Mouse (Mus musculus) monocyte, adult 5-6 weeks (primary cell): Measurements from ENCODE around the gene Gipr. TPM values are rescaled to one million over a fixed set of nuclear protein-coding genes. Genes with fewer than 3 reads are reported as not detected.
A peak's percentile ranks its signal among the peaks of the same experiment; 100 is the strongest.
"Not testable (repeated sequence)": the region's sequence is repeated elsewhere in the genome, so short reads cannot be mapped to it uniquely, and the experiment has no call there.

Source experiments
- ATAC-seq: fragments of 153-309, 156-312 bp; replicated peaks from 2 replicates; pipeline ENCODE4 v1.8.0; 2017; ENCODE audit warnings: mild to moderate bottlenecking; ENCODE audit not compliant: low TSS enrichment, insufficient number of reproducible peaks, severe bottlenecking, poor library complexity, low FRiP score
- total RNA-seq: library from RNA; stranded (forward); fragments of 200-1000, 200-491, 200-594 nt; gene quantifications from 3 replicates; pipeline ENCODE4 v1.2.3, GENCODE M21; 2017

Gene Gipr
- total RNA-seq, 1 experiment from 2014 or later: not detected

DNA sequence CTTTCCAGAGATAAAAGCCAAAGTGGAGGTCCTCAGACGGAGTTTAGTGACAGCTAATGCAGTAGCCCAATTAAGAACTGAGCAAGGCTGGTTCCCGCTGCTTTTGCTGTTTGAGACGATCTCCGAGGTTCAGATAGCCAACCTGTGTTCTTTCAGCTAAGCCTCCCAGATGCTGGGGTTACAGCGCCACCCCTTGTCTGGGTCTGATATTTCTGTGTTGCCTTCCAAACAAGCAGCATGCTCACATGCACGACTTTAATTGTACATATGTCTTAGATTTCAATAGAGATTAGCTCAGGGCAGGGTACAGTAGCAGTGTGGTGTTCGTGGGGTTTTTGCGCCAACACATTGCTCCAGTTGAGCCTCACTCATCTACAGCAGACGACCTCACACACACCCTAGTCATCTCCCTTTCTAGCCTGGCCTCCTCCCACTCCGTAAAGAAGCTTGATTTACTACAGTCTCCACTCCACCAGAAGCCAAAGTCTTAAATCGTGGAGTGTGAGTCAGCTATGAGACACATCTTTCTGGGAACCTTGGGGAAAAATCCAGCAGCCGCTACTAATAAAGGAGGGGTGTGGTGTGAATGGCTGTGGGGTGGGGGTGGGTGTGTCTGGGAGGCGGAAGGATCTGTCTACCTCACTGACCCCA, 10.0 kb downstream of the Gipr start:
- ATAC-seq: no peak

DNA sequence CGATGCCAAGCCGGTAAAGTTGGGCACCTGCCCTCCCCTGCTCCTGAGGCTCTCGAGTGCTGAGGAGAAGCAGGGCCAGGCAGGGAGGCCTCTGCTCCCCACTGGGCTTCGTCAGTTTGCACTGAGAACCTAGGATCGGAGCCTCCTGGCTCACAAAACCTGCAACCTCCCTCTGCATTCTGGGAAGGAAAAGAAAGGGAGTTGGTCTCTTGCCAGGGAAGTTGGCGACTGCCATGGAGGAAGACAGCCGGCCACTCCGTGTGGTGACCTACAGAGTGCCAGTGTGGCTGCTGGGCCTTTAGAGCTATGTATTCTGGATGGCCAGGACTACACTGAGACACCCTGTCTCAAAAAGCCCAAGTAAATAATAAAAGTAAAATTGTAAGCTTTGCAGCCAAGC, 11.1 kb downstream of the Gipr start:
- ATAC-seq: no peak

DNA sequence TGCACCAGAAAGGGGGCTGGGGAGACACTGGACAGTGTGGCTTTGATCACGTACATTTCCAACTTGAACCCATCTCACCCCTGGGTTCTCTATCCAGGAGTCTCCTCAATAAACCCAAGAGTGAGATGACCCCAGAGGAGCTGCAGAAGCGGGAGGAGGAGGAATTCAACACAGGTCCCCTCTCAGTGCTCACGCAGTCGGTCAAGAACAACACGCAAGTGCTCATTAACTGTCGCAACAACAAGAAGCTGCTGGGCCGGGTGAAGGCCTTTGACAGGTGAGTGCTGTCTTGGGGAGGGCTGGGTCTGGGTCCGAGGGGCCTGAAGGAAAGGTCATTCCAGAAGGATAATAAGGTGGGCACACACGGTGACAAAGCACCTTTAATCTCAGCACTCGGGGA, 14.8 kb downstream of the Gipr start:
- not testable (repeated sequence) for ATAC-seq

DNA sequence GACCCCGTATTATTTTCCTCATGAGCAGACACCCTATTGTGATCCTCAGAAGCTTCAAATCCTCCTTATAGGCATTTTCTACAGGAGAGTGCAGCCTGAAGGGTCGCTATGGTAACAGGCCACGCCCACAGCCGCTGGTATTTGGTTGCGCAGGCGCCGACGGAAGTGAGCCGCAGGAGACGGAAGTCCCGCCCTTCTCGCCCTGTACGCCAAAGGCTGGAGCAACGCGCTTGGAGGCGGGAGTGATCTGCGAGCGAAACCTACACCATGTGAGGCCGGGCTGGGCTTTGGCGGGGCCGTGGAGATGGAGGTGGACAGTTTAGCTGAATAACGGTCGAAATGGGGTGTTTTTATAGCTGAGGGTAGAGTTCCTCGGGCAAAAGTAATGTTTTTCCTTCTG, 16.3 kb downstream of the Gipr start, which contains the start of gene Snrpd2:
Gene Snrpd2 (plus strand): TSS at position 97 of the 400 bp plus-strand sequence.
- ATAC-seq: peak; percentile 74

DNA sequence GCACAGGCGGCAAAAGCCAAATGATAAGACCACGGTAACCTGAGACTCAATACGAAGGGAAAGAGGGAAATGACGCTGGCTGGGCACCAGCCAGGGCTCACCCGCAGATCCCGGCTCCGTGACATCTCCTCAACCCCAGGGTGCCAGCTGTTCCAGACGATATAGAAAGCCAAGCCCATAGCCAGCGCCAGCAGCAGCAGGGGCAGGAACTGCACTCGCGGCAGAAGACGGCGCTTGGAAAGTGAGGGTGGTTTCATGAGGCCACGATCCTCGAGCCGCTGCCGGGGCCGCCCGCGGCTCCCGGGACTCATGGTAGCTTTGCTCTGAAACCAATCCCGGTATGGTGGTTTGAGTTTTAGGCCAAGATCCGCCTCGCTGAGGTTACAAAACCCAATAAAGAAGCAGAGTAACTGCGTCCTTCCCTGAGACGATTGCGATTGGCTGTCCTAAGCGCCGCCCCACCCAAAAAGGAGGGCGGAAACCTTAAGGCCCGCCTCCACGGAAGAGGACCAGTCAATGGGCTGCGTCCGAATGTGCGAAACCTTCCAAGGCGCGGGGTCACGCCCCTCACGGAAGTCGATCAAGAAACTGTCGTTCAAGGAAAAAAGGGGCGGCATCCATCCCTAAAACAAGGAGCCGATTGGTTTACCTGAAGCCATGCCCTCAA, 16.9 kb downstream of the Gipr start, which contains the start of gene Qpctl:
Gene Qpctl (minus strand): TSS at position 417 of the 667 bp plus-strand sequence.
- peak; percentile 89 for ATAC-seq

DNA sequence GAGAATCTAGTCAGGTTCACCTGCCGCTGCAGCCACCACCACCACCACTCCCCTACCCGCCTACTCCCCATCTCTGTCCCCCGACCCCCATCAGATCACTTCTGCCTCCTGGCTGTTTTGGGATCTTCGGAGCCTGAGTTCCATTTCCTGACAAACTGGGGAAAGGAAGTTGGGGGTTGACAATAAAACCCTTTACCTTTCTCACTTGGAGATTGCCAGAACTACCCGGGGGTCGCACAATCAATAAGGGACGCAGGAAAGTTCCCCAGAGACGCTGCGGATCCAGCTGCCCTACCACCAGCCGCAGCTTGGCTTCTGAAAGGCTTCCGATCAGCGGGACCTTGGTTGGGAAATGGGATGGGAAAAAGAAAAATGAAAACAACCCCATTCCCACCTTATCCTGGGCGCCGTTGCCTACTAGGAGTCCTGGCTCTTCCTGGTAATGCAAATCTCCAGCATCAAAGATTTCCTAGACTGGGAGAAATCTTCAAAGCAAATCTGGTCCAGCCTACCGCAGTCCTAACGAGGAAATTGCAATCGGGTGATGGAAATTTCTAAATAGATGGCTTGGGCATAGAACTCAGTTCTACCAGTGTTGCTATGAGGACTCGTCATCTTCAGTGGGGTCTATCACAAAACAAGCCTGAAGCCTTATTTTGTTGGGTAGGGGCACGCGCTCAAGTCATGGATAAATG, 17.6 kb downstream of the Gipr start:
- ATAC-seq: no peak

DNA sequence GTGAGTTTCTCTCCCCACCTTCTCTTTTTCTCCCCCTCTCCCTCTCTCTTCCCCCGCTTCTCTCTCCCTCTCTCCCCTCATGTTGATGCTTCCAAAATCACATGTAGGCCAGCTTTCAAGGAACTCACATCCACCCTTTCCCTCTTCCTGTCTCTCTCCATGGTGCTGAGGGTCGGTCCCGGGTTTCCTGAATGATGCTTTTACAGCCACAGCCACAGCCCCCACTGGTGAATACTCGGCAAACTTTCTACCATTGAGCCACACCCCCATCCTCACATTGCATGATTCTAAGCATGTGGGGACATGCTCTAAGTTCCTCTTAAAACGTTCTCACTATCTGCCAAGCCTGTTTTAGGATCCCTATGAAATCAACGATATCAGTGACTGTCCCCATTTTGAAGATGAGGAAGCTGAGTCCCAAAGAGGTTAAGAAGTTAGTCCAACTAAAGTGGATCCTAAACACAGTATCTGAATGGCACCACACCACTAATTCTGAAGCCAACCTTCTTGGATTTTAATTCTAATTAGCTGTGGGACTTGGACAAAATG, 18.4 kb downstream of the Gipr start:
- no peak for ATAC-seq

DNA sequence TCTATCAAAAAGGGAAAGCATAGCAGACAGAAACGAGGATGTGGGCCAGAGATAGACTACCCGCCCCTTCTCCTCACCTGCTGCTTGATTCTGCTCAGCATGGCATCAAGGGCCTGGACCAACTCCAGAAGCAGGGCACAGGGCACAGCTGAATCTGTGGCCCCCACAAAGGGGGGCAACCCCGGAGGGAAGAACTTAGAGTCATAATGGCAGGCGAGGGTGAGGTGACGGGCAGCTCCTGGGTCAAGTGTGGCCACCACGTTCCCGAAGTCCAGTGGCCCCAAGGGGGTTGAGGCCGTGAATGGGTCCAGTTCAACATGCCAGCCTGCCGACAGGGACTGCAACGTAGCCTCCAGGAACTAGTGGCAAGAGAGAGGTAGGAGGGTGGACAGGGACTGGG, 19.1 kb downstream of the Gipr start:
- ATAC-seq: no peak

DNA sequence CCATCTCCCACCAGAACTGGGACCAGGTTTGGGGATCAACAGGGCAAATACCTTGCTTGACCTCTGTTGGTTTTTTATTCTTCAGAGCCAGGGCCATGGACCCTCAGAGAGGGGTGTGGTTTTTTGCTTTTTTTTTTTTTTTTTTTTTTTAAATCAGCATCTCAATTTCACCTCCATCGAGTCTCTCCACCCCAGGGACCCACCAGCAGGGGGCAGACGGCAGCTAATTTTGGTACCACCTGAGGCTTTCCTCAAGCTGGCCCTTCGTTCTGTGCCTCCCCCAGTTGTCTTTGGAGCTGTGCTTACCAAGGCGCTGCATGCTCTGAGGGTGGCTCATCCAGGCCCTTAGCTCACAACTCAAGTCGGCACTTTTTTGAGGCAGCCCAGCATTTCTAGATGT, 28.5 kb downstream of the Gipr start:
- no peak for ATAC-seq

DNA sequence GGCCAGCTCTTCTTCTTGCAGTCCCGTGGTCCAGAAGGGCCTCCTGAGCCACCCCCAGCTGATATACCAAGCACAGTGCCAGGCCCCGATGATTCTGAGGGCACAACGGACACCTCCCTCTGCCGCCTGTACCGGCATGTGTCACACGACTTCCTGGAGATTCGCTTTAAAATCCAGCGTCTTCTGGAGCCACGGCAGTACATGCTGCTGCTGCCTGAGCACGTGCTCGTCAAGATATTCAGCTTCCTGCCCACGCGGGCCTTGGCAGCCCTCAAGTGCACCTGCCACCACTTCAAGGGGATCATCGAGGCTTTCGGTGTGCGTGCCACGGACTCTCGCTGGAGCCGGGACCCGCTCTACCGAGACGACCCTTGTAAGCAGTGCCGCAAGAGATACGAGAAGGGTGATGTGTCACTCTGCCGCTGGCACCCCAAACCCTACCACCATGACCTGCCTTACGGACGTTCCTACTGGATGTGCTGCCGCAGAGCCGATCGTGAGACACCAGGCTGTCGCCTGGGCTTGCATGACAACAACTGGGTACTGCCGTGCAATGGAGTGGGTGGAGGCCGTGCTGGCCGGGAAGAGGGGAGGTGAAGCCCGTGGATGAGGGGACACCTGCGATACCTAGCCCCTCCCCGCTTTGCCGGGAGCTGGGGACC, 29.1 kb downstream of the Gipr start:
- no peak for ATAC-seq

DNA sequence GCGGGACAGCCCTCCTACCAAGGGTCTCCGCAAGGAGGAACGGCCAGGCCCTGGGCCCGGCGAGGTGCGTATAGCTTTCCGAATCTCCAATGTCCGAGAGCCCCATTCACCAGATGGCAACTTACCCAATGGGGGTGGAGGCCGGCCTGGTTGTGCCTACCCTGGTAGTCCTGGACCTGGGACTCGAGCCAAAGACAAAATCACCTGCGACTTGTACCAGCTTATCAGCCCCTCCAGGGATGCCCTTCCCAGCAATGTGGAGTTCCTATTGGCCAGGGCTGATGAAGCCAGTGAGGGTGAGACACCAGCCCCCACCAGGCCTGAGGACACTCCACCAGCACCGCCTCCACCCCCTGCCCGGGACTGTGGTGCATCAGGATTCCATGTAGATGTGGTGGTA, 29.8 kb downstream of the Gipr start:
- no peak for ATAC-seq

DNA sequence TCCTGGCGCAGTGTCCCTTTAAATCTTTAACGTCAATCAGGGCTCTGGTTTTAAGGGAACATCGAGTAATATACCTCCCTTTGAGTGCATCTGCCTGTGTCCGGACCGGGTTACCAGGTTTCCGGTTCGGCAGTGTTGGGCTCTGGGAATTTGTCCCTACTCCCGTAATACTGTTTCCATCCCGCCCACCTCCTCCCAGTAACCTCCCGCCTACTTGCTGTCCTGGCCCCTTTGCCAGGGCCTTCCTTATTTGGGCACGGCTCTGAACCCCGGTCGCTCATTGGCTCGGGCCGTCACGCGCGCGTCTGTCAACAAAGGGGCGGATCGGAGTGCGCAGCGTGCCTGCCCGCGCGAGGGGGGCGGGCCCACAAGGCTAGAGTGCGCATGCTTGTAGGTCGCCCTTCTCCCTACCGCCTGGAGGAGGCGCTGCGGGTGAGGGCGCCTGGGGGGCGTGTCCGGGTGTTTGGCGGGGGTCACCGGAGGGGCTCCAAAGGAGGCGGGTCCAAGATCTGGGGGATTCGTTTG, 34.5 kb downstream of the Gipr start:
- ATAC-seq: peak; percentile 92

DNA sequence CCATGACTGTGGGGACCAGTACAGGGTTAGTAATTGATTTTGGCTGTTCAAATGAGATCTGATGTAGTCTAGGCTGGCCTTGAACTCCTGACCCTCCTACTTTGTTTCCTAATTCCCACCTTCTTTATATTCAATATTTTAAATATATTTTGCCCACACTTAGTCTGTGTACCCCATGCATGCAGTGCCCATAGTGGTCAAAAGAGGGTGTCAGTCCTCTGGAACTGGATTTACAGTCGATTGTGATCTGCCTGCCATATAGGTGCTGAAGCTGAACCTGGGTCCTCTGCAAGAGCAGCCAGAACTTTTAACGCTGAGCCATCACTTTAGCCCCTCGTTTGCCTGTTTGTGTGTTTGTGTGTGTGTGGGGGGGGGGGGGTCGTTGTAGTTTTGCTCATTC, 35.3 kb downstream of the Gipr start:
- no peak for ATAC-seq

DNA sequence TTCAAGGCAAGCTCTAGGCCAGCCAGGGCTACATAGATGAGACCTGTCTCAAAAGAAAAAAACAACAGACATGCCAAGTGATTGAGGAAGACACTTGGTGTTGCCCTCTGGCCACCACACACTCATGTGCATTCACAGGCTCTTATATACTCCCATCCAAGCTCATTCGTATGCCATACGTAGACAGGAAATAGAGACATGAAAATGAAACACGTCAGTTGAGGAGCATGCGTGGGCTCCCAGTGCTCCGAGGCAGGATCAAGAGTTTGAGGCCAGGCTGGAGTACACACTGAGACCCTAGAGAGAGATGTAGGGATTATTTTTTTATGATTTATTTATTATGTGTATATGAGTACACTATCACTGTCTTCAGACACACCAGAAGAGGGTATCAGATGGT, 36.5 kb downstream of the Gipr start:
- ATAC-seq: no peak

DNA sequence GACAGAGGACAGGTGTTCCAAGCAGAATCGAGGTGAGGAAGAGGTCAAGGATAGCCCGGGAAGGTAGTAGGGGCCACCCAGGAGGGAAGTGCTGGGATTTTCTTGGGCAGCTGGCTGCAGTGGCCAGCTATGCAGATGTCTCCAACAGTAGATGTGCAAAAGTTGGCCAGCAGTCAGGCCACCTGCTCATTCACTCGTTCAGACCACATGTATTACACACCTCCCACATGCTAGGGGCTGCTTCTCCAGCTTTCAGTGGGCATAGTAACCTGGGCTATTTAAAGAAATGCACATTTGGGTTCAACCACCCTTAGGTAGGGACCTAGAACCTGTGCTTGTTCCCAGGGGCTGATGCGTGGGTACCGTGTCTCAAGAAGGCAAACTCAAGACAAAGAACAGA, 38.2 kb downstream of the Gipr start:
- no peak for ATAC-seq

DNA sequence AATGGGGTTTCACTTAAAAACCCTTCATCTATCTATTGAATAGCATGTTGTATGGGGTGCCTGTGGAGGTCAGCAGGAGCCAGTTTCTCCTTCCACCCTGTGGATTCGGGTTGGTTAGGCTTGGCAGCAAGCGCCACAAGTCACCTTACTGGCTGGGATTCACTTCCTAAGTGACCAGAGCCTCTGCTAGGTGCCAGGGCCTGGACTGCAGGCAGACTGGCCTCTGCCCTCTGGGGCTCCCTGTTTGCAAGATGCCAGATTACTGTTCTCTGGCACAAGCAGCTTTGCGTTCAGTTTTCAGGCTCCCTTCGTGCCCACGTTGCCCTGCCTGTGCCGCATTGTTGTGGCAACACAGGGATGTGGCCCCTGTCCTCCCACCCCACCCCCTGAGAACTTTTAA, 41.2 kb downstream of the Gipr start:
- no peak for ATAC-seq

DNA sequence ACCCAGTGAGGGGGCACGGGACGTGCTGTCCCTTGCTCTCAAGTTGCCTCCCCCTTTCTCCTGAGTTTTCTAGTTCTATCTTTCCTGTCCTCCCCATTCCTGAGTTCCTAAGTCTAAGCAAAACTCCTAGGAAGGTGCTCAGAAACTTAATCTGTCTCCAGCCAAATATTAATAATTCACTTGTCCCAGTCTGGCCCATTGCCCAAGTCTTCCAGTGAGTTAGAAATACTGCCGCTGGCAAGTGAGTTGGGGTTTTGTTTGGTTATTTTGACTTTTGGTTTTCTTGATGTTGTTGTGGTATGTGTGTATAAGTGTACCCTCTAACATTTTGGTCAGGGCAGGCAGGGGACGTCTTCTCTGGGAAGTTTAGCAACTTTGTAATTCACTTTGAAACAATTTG, 44.2 kb downstream of the Gipr start:
- no peak for ATAC-seq

DNA sequence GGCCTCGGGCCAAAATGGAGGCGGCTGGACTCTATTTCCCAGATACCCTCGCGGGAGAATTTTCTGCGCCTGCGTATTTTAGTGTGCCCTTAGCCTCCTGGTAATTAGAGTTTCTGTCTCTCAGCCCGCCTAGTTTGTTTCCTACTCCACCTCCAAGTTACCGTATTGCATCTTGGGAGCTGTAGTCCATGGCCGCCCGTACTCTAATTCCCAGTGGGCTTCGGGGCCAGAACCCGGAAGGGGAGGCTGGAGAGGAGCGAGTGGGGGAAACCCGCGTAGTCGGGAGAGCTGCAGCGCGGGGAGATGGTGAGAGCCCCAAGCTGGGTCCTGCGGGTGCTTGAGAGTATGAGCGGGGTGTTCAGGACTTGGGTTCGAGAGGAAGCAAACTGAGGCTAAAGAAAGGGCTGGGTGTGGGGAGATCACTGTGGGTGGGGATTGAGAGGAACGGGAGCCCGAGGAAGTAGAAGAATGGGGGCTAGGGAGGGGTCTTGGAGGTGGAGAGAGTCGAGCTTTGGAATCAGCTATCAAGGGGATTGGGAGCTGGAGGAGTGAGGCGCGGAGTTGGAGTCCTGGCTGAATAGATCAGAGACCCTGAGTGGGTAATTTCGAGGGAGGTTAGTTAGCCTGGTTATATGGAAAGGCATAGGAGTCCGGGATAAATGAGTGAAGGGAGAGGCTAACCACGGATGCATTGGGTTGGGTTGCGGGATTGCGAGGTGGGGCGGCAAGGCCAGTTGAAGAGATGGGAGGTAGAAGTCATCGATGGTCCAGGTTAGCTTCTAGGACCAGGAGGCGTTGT, 46.1 kb downstream of the Gipr start, which contains the start of gene Fbxo46:
Gene Fbxo46 (plus strand): TSS at position 229 of the 799 bp plus-strand sequence.
- peak; percentile 100 for ATAC-seq
